Mouse (Mus musculus): ENCODE data around the gene Cel. TPM values are rescaled to one million over a fixed set of nuclear protein-coding genes. Genes with fewer than 3 reads are reported as not detected.

The Cel gene
- polyA plus RNA-seq, 1 experiment from 2014 or later = 0.10 TPM

GRCm38 (mm10) chr2:28578003-28578402 is 14.8 kb upstream of the Cel start:
- Histone ChIP-seq H3K4me2 (replicated peaks) (no peak overlapping the region), H3K4me1 (peaks cover 21% of the 10 kb centered on the region), H3K4me3 (no peak overlapping the region), H3K27ac (replicated peaks) (no peak overlapping the region), H3K9ac (replicated peaks) (no peak overlapping the region), H3K9me3 (no peaks in the 10 kb centered on the region), H3K36me3 (peaks cover 52% of the 10 kb centered on the region), H3K27me3 (no peaks in the 10 kb centered on the region)
- WGBS = 60% methylated on average over 5 of the region's 5 CpGs
- ATAC-seq (replicated peaks) = no peak

GRCm38 (mm10) chr2:28576815-28577214 is 13.6 kb upstream of the Cel start:
- Histone ChIP-seq H3K4me1 (peaks cover 14% of the 10 kb centered on the region), H3K27ac (replicated peaks) (no peak overlapping the region), H3K36me3 (peaks cover 64% of the 10 kb centered on the region), H3K4me3 (no peak overlapping the region), H3K9ac (replicated peaks) (no peak overlapping the region), H3K9me3 (no peaks in the 10 kb centered on the region), H3K4me2 (replicated peaks) (no peak overlapping the region), H3K27me3 (no peaks in the 10 kb centered on the region)
- ATAC-seq (replicated peaks) = no peak
- WGBS = 89% methylated on average over 3 of the region's 3 CpGs

GRCm38 (mm10) chr2:28575341-28575740 is 12.1 kb upstream of the Cel start:
- H3K9me3 ChIP-seq = no peaks in the 10 kb centered on the region
- no peaks in the 10 kb centered on the region for H3K27me3 ChIP-seq
- no peak overlapping the region for H3K27ac ChIP-seq (replicated peaks)
- ATAC-seq (replicated peaks) = no peak
- H3K4me2 ChIP-seq (replicated peaks) = no peak overlapping the region
- no peak overlapping the region for H3K4me3 ChIP-seq
- 78% methylated on average over 4 of the region's 4 CpGs for WGBS
- H3K36me3 ChIP-seq = peaks cover 72% of the 10 kb centered on the region
- no peak overlapping the region for H3K9ac ChIP-seq (replicated peaks)
- no peaks in the 10 kb centered on the region; the same call in 1 of the 2 replicates for H3K4me1 ChIP-seq

- Histone ChIP-seq H3K4me3 (no peak overlapping the region), H3K27me3 (no peaks in the 10 kb centered on the region), H3K9ac (replicated peaks) (no peak overlapping the region), H3K9me3 (no peaks in the 10 kb centered on the region), H3K27ac (replicated peaks) (no peak overlapping the region), H3K4me1 (no peaks in the 10 kb centered on the region), H3K4me2 (replicated peaks) (no peak overlapping the region), H3K36me3 (peaks cover 81% of the 10 kb centered on the region)
- 73% methylated on average over 3 of the region's 3 CpGs for WGBS
- ATAC-seq (replicated peaks) = no peak
These were observed 6.7 kb upstream of the Cel start for GRCm38 (mm10) chr2:28569903-28570302.

GRCm38 (mm10) chr2:28566545-28566944 is 3.3 kb upstream of the Cel start:
- WGBS = 86% methylated on average over 5 of the region's 5 CpGs
- Histone ChIP-seq H3K27me3 (no peaks in the 10 kb centered on the region), H3K4me2 (replicated peaks) (no peak overlapping the region), H3K4me1 (no peaks in the 10 kb centered on the region), H3K9me3 (no peaks in the 10 kb centered on the region), H3K27ac (replicated peaks) (no peak overlapping the region), H3K9ac (replicated peaks) (no peak overlapping the region), H3K36me3 (peaks cover 56% of the 10 kb centered on the region), H3K4me3 (no peak overlapping the region)
- no peak for ATAC-seq (replicated peaks)

- Histone ChIP-seq H3K27ac (replicated peaks) (no peak overlapping the region), H3K27me3 (no peaks in the 10 kb centered on the region), H3K4me3 (no peak overlapping the region), H3K4me2 (replicated peaks) (no peak overlapping the region), H3K9ac (replicated peaks) (no peak overlapping the region), H3K9me3 (no peaks in the 10 kb centered on the region), H3K36me3 (peaks cover 40% of the 10 kb centered on the region), H3K4me1 (no peaks in the 10 kb centered on the region)
- ATAC-seq (replicated peaks) = no peak
- 92% methylated on average over 4 of the region's 4 CpGs for WGBS
These were observed 1.2 kb upstream of the Cel start for GRCm38 (mm10) chr2:28564380-28564779.

- no peak overlapping the region for H3K4me3 ChIP-seq
- no peaks in the 10 kb centered on the region for H3K4me1 ChIP-seq
- no peaks in the 10 kb centered on the region for H3K9me3 ChIP-seq
- no peak overlapping the region for H3K4me2 ChIP-seq (replicated peaks)
- no peaks in the 10 kb centered on the region for H3K27me3 ChIP-seq
- no peak for ATAC-seq (replicated peaks)
- no peak overlapping the region for H3K9ac ChIP-seq (replicated peaks)
- peaks cover 37% of the 10 kb centered on the region for H3K36me3 ChIP-seq
- H3K27ac ChIP-seq (replicated peaks) = no peak overlapping the region
These were observed 627 bp upstream of the Cel start for GRCm38 (mm10) chr2:28563830-28564229.

- Histone ChIP-seq H3K9ac (replicated peaks) (no peak overlapping the region), H3K36me3 (peaks cover 24% of the 10 kb centered on the region), H3K4me3 (no peak overlapping the region), H3K4me2 (replicated peaks) (no peak overlapping the region), H3K27me3 (no peaks in the 10 kb centered on the region), H3K27ac (replicated peaks) (no peak overlapping the region), H3K9me3 (no peaks in the 10 kb centered on the region), H3K4me1 (no peaks in the 10 kb centered on the region)
- ATAC-seq (replicated peaks) = no peak
- 81% methylated on average over 5 of the region's 5 CpGs for WGBS
These were observed 5.8 kb downstream of the Cel start for GRCm38 (mm10) chr2:28557452-28557851.

- no peak for ATAC-seq (replicated peaks)
- Histone ChIP-seq H3K36me3 (peaks cover 69% of the 10 kb centered on the region), H3K4me2 (replicated peaks) (no peak overlapping the region), H3K27ac (replicated peaks) (no peak overlapping the region), H3K4me1 (no peaks in the 10 kb centered on the region), H3K4me3 (no peak overlapping the region), H3K9me3 (no peaks in the 10 kb centered on the region), H3K27me3 (no peaks in the 10 kb centered on the region), H3K9ac (replicated peaks) (no peak overlapping the region)
- WGBS = 95% methylated on average over 5 of the region's 5 CpGs
These were observed 10.9 kb downstream of the Cel start for GRCm38 (mm10) chr2:28552301-28552700.

GRCm38 (mm10) chr2:28549157-28549556 is 14.0 kb downstream of the Cel start:
- H3K4me2 ChIP-seq (replicated peaks) = no peak overlapping the region
- 93% methylated on average over 13 of the region's 13 CpGs for WGBS
- H3K9me3 ChIP-seq = no peaks in the 10 kb centered on the region
- H3K9ac ChIP-seq (replicated peaks) = no peak overlapping the region
- no peak overlapping the region for H3K4me3 ChIP-seq
- H3K36me3 ChIP-seq = peaks cover 82% of the 10 kb centered on the region
- no peak for ATAC-seq (replicated peaks)
- H3K27ac ChIP-seq (replicated peaks) = no peak overlapping the region
- 0 out of 2 replicates have a peak, but pooled peaks cover 4% of the 10 kb centered on the region for H3K4me1 ChIP-seq
- no peaks in the 10 kb centered on the region for H3K27me3 ChIP-seq

GRCm38 (mm10) chr2:28547237-28548172 is 15.7 kb downstream of the Cel start:
- peak; percentile 33 for ATAC-seq (replicated peaks)
- H3K9me3 ChIP-seq = no peaks in the 10 kb centered on the region
- peaks cover 81% of the 10 kb centered on the region for H3K36me3 ChIP-seq
- H3K27ac ChIP-seq (replicated peaks) = 0 out of 2 replicates have a peak overlapping the region, but pooled peaks have one; percentile 2
- no peak overlapping the region for H3K9ac ChIP-seq (replicated peaks)
- H3K4me1 ChIP-seq = 0 out of 2 replicates have a peak, but pooled peaks cover 4% of the 10 kb centered on the region
- H3K27me3 ChIP-seq = no peaks in the 10 kb centered on the region
- no peak overlapping the region for H3K4me3 ChIP-seq
- no peak overlapping the region for H3K4me2 ChIP-seq (replicated peaks)
- 51% methylated on average over 11 of the region's 11 CpGs for WGBS

GRCm38 (mm10) chr2:28546560-28546959 is 16.6 kb downstream of the Cel start:
- peaks cover 81% of the 10 kb centered on the region for H3K36me3 ChIP-seq
- H3K9me3 ChIP-seq = no peaks in the 10 kb centered on the region
- H3K4me1 ChIP-seq = 0 out of 2 replicates have a peak, but pooled peaks cover 4% of the 10 kb centered on the region
- H3K9ac ChIP-seq (replicated peaks) = no peak overlapping the region
- H3K4me2 ChIP-seq (replicated peaks) = no peak overlapping the region
- 81% methylated on average over 6 of the region's 6 CpGs for WGBS
- H3K27ac ChIP-seq (replicated peaks) = peak overlapping the region; percentile 44
- H3K4me3 ChIP-seq = no peak overlapping the region
- no peaks in the 10 kb centered on the region for H3K27me3 ChIP-seq
- ATAC-seq (replicated peaks) = no peak
